Mouse (Mus musculus) hindbrain, postnatal 0 days (tissue): ENCODE measurements around the gene Kyat3. TPM values are rescaled to one million over a fixed set of nuclear protein-coding genes. Genes with fewer than 3 reads are reported as not detected.

Experiments used
- ATAC-seq: fragments of 200-750 bp; cut with Nextera tagmentation; 2 replicates; pipeline ENCODE4 v1.8.0; 2017; ENCODE audit warnings: mild to moderate bottlenecking, moderate TSS enrichment, moderate library complexity
- DNase-seq: peaks from one replicate; pipeline ENCODE4 v3.0.0-alpha.2; 2015; ENCODE audit warnings: low spot score
- H3K27ac ChIP-seq: fragments of 300-500 bp; sonication (generic); 2 replicates; pipeline ENCODE4 v1.5.1; 2014; ENCODE audit warnings: mild to moderate bottlenecking
- H3K27me3 ChIP-seq: fragments of 300-500 bp; sonication (generic); 2 replicates; pipeline ENCODE4 v1.6.1; 2014; ENCODE audit warnings: low read length, mixed read lengths; ENCODE audit not compliant: insufficient read depth
- H3K36me3 ChIP-seq: fragments of 300-500 bp; sonication (generic); 2 replicates; pipeline ENCODE4 v1.6.1; 2014; ENCODE audit warnings: low read length, mixed read lengths; ENCODE audit not compliant: insufficient read depth
- H3K4me1 ChIP-seq: fragments of 300-500 bp; sonication (generic); 2 replicates; pipeline ENCODE4 v1.6.1; 2014; ENCODE audit warnings: antibody characterized with exemption, low read length, mixed read lengths; ENCODE audit not compliant: insufficient read depth
- H3K4me2 ChIP-seq: fragments of 300-500 bp; sonication (generic); 2 replicates; pipeline ENCODE4 v1.6.1; 2014; ENCODE audit warnings: low read depth, mild to moderate bottlenecking, low read length, moderate library complexity, mixed read lengths
- H3K4me3 ChIP-seq: fragments of 300-500 bp; sonication (generic); 2 replicates; pipeline ENCODE4 v1.5.1; 2014; ENCODE audit warnings: low read length
- H3K9ac ChIP-seq: fragments of 300-500 bp; sonication (generic); replicated peaks from 2 replicates; pipeline ENCODE4 v1.6.1; 2014; ENCODE audit warnings: mild to moderate bottlenecking, low read length, moderate library complexity, mixed read lengths
- H3K9me3 ChIP-seq: fragments of 300-500 bp; sonication (generic); 2 replicates; pipeline ENCODE4 v1.6.1; 2016; ENCODE audit warnings: low read length, mixed read lengths
- CTCF ChIP-seq: IDR thresholded peaks from 2 replicates; pipeline ENCODE4 v1.5.1; 2016; ENCODE audit warnings: antibody characterized with exemption, control low read depth, low read depth
- WGBS: fragments of 180-500 bp; shearing (Covaris S2); extraction: QIAGEN DNeasy Blood & Tissue Kit; methylation state at CpG from one replicate; pipeline ENCODE4 v1.1.7; 2014; 5-methylcytosine and 5-hydroxymethylcytosine counted together
- polyA plus RNA-seq: library from polyadenylated mRNA; unstranded; fragments of >200 nt; fragmentation: Nextera tagmentation; extraction: Ambion mirVana; gene quantifications from 2 replicates; pipeline ENCODE4 v1.2.1, GENCODE M21; 2015
- total RNA-seq: library from RNA; depleted of rRNA; stranded (reverse); fragments of >200 nt; gene quantifications from 2 replicates; pipeline ENCODE4 v1.2.3, GENCODE M21; 2014; rRNA removed

Gene Kyat3
- total RNA-seq = 2.7 and 8.2 TPM in 2 replicates
- 8.3 and 9.8 TPM in 2 replicates for polyA plus RNA-seq

DNA sequence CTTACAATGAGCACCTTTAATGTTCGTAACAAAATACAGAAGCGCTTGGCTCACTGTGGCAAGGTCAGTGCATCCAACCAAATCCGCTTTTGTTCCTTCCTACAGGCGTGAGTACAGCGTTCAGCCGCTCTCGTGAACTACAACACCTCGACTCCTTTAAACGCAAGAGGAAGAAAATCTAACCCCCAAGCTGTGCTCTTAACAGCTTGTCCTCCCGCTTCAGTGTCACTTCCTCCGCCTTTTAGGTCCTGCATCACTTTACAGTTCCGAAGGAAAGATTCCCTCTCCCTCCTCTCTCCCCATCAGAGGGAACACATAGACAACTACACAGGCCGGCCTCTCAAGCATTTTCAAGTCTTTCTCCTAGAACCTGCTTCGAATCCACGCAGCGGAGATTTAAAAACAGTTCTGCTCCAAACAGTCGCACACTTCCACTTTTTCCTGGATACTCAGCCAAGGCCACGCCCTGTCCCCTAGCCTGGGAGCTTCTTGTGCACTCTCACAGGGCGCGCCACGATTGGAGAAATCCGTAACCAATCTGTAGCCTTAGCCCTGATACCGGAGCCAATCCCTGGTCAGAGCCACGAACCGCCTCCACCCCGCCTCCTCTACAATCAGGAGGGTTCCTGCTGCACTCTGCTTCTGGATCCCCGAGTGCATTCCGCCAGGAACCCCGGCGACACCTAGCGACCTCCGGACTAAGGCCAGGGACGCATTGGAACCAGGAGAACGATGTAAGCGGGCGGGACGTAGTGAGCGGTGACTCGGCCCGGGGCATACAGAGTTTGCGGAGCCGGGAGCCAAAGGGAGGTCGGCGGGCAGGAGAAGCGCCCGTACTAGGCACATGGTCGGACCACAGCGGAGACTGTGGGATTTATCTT is at the start of gene Kyat3:
Gene Kyat3 (plus strand): TSS at position 610 of the 881 bp plus-strand sequence.
- peak within 1 kb of the TSS; percentile 54 for H3K9ac ChIP-seq
- TF ChIP-seq CTCF = peak; percentile 52
- 0 out of 2 replicates have a peak, but pooled peaks cover 4% of the 10 kb centered on the region for H3K9me3 ChIP-seq
- no peaks in the 10 kb centered on the region for H3K4me1 ChIP-seq
- H3K27me3 ChIP-seq = no peaks in the 10 kb centered on the region
- WGBS = under 1% methylated on average over 48 of the region's 48 CpGs
- ATAC-seq (peak; percentile 100), DNase-seq (peak; percentile 95)
- H3K27ac ChIP-seq = peak within 1 kb of the TSS; percentile 67
- peak within 1 kb of the TSS; percentile 80 for H3K4me2 ChIP-seq
- H3K36me3 ChIP-seq = no peaks in the 10 kb centered on the region
- H3K4me3 ChIP-seq = peak within 1 kb of the TSS; percentile 49

- no peaks in the 10 kb centered on the region for H3K4me1 ChIP-seq
- no peak overlapping the region for H3K4me2 ChIP-seq
- H3K9ac ChIP-seq = no peak overlapping the region
- TF ChIP-seq CTCF = no peak
- 95% methylated on average over 8 of the region's 8 CpGs for WGBS
- no peak for ATAC-seq
- H3K4me3 ChIP-seq = no peak overlapping the region
- no peaks in the 10 kb centered on the region for H3K36me3 ChIP-seq
- H3K27ac ChIP-seq = no peak overlapping the region
- no peak for DNase-seq
- H3K9me3 ChIP-seq = 0 out of 2 replicates have a peak, but pooled peaks cover 2% of the 10 kb centered on the region
- H3K27me3 ChIP-seq = no peaks in the 10 kb centered on the region
Observed at GRCm38 (mm10) chr3:142664723-142665122, 36.1 kb upstream of the Kyat3 start.

GRCm38 (mm10) chr3:142674607-142675006 is 26.2 kb upstream of the Kyat3 start:
- ATAC-seq (no peak), DNase-seq (peak; percentile 63)
- Histone ChIP-seq H3K4me3 (no peak overlapping the region), H3K9me3 (no peaks in the 10 kb centered on the region), H3K27ac (no peak overlapping the region), H3K9ac (no peak overlapping the region), H3K4me1 (no peaks in the 10 kb centered on the region), H3K36me3 (no peaks in the 10 kb centered on the region), H3K27me3 (no peaks in the 10 kb centered on the region), H3K4me2 (no peak overlapping the region)
- 84% methylated on average over 1 of the region's 1 CpGs for WGBS
- peak; percentile 66 for TF ChIP-seq CTCF

DNA sequence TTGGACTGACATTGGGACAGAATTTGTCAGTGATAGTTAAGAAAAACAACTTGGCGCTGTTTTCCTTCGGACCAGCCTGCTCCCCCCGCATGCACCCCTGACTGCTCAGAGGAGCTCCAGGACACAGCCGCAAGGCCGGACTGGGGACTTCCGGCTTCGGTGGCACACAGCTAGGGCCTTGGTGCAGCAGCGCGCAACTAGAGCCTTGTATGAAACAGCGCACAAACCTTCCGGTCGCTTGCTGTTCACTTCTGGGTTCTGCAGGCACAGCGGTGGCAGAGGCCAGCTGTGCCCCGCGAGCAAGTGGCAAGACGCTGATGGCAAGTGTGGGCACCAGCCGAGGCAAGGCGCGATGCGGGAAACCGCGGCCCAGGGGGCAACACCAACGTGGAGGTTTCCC is 12.9 kb upstream of the Kyat3 start:
- Histone ChIP-seq H3K9me3 (0 out of 2 replicates have a peak, but pooled peaks cover 4% of the 10 kb centered on the region), H3K36me3 (no peaks in the 10 kb centered on the region), H3K9ac (no peak overlapping the region), H3K4me2 (0 out of 2 replicates have a peak overlapping the region, but pooled peaks have one; percentile 25), H3K27ac (no peak overlapping the region), H3K27me3 (no peaks in the 10 kb centered on the region), H3K4me1 (no peaks in the 10 kb centered on the region), H3K4me3 (no peak overlapping the region)
- no peak for DNase-seq
- ATAC-seq = no peak
- 68% methylated on average over 23 of the region's 23 CpGs for WGBS
- TF ChIP-seq CTCF = no peak

DNA sequence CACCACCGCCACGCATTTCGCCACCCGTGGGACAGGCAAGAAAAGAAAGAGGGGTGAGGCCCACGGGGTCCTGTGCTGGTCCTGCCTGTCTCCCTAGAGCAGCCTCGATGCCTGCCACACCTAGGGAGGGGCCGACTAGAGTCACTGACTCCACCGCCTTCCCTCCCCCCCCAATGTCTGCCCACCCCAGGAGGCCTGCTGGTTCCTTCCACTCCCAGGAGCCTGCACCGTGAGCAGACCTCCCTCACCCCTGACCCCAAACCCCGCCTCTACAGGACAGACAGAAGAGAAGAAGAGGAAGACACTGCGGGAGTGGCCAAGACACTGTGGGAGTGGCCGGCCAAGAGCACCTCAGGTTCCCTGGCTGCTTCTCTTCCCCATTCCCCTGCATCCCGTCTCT is 12.5 kb upstream of the Kyat3 start:
- H3K4me2 ChIP-seq = 0 out of 2 replicates have a peak overlapping the region, but pooled peaks have one; percentile 25
- no peak for TF ChIP-seq CTCF
- ATAC-seq = no peak

GRCm38 (mm10) chr3:142696517-142696916 is 4.3 kb upstream of the Kyat3 start:
- H3K9ac ChIP-seq = no peak overlapping the region
- WGBS = 83% methylated on average over 2 of the region's 2 CpGs

More for the DNA sequence above, 12.5 kb upstream of the Kyat3 start:
- H3K27me3 ChIP-seq = no peaks in the 10 kb centered on the region
- H3K9ac ChIP-seq = no peak overlapping the region
- H3K36me3 ChIP-seq = no peaks in the 10 kb centered on the region
- no peak overlapping the region for H3K4me3 ChIP-seq
- no peak overlapping the region for H3K27ac ChIP-seq
- no peak for DNase-seq
- no peaks in the 10 kb centered on the region for H3K4me1 ChIP-seq
- WGBS = 56% methylated on average over 13 of the region's 13 CpGs
- 0 out of 2 replicates have a peak, but pooled peaks cover 4% of the 10 kb centered on the region for H3K9me3 ChIP-seq

More at GRCm38 (mm10) chr3:142696517-142696916, 4.3 kb upstream of the Kyat3 start:
- no peaks in the 10 kb centered on the region for H3K4me1 ChIP-seq
- no peaks in the 10 kb centered on the region for H3K36me3 ChIP-seq
- no peak overlapping the region for H3K4me3 ChIP-seq
- DNase-seq (no peak), ATAC-seq (no peak)
- no peaks in the 10 kb centered on the region for H3K9me3 ChIP-seq
- no peak overlapping the region for H3K27ac ChIP-seq
- no peak for TF ChIP-seq CTCF
- H3K27me3 ChIP-seq = no peaks in the 10 kb centered on the region
- no peak overlapping the region for H3K4me2 ChIP-seq
